Mouse (Mus musculus): ENCODE results near the gene Stat4. TPM values are rescaled to one million over a fixed set of nuclear protein-coding genes. Genes with fewer than 3 reads are reported as not detected.

Gene Stat4
- polyA plus RNA-seq, 1 experiment from 2014 or later, result 12.0 TPM

DNA sequence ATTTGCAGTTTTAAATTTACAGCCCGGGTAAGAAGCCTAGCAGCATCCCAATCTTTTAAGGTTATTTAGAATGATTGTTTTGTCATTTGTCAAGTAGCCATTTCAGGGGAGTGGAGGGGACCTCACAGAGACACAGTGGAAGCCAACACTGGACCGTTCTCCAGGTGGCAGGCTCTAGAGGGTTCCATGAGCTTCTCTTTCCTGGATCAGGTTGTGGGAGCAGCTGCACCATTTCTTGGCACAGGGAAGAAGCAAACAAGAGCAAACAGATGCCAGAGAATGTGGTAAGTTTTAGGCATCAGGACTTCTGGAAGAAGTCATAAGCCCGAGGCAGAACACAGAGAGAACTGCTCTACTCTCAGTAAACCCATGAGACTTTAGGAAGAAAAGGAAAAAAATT lies 129.5 kb downstream of the Stat4 start:
- no peak for ATAC-seq (replicated peaks; ENCODE audit: low FRiP score)
- Histone ChIP-seq H3K4me1 (replicated peaks; ENCODE audit: control insufficient read depth, insufficient read depth, low read length) (0 out of 2 replicates have a peak, but pooled peaks cover 3% of the 10 kb centered on the region), H3K4me3 (ENCODE audit: low read depth, low read length) (no peak overlapping the region), H3K9ac (ENCODE audit: low read length) (no peak overlapping the region), H3K36me3 (ENCODE audit: control insufficient read depth, insufficient read depth, low read length) (no peaks in the 10 kb centered on the region), H3K4me2 (ENCODE audit: low read depth, low read length, severe bottlenecking) (no peak overlapping the region), H3K9me3 (ENCODE audit: control insufficient read depth, low read length) (no peaks in the 10 kb centered on the region), H3K27me3 (ENCODE audit: control insufficient read depth, insufficient read depth, low read length) (no peaks in the 10 kb centered on the region; the same call in 1 of the 2 replicates), H3K27ac (ENCODE audit: low read depth, low read length) (no peak overlapping the region)
- WGBS, result 73% methylated on average over 3 of the region's 3 CpGs
- DNase-seq (ENCODE audit: low spot score), result no peak

GRCm38 (mm10) chr1:52117777-52118176 lies 130.8 kb downstream of the Stat4 start:
- Histone ChIP-seq H3K4me1 (replicated peaks; ENCODE audit: control insufficient read depth, insufficient read depth, low read length) (0 out of 2 replicates have a peak, but pooled peaks cover 3% of the 10 kb centered on the region), H3K27me3 (ENCODE audit: control insufficient read depth, insufficient read depth, low read length) (no peaks in the 10 kb centered on the region; the same call in 1 of the 2 replicates), H3K9ac (ENCODE audit: low read length) (no peak overlapping the region), H3K27ac (ENCODE audit: low read depth, low read length) (no peak overlapping the region), H3K4me2 (ENCODE audit: low read depth, low read length, severe bottlenecking) (no peak overlapping the region), H3K9me3 (ENCODE audit: control insufficient read depth, low read length) (no peaks in the 10 kb centered on the region), H3K36me3 (ENCODE audit: control insufficient read depth, insufficient read depth, low read length) (no peaks in the 10 kb centered on the region), H3K4me3 (ENCODE audit: low read depth, low read length) (no peak overlapping the region)
- no peak for ATAC-seq (replicated peaks; ENCODE audit: low FRiP score)
- DNase-seq (ENCODE audit: low spot score), result no peak
- WGBS, result 76% methylated on average over 1 of the region's 1 CpGs

- Histone ChIP-seq H3K27ac (ENCODE audit: low read depth, low read length) (no peak within 1 kb of the TSS), H3K9me3 (ENCODE audit: control insufficient read depth, low read length) (no peaks in the 10 kb centered on the region), H3K27me3 (ENCODE audit: control insufficient read depth, insufficient read depth, low read length) (no peaks in the 10 kb centered on the region; the same call in 1 of the 2 replicates), H3K36me3 (ENCODE audit: control insufficient read depth, insufficient read depth, low read length) (no peaks in the 10 kb centered on the region), H3K4me2 (ENCODE audit: low read depth, low read length, severe bottlenecking) (peak within 1 kb of the TSS; percentile 97), H3K4me3 (ENCODE audit: low read depth, low read length) (peak within 1 kb of the TSS; percentile 74), H3K4me1 (replicated peaks; ENCODE audit: control insufficient read depth, insufficient read depth, low read length) (no peaks in the 10 kb centered on the region), H3K9ac (ENCODE audit: low read length) (peak within 1 kb of the TSS; percentile 67)
- ATAC-seq (replicated peaks; ENCODE audit: low FRiP score) (peak; percentile 96), DNase-seq (ENCODE audit: low spot score) (peak; percentile 98)
- WGBS, result 3% methylated on average over 37 of the region's 37 CpGs
Observed at GRCm38 (mm10) chr1:52118860-52119591, 132.1 kb downstream of the Stat4 start, which contains the start of gene Stat1. TSS of gene Stat1 (plus strand) at chr1:52119440.

DNA sequence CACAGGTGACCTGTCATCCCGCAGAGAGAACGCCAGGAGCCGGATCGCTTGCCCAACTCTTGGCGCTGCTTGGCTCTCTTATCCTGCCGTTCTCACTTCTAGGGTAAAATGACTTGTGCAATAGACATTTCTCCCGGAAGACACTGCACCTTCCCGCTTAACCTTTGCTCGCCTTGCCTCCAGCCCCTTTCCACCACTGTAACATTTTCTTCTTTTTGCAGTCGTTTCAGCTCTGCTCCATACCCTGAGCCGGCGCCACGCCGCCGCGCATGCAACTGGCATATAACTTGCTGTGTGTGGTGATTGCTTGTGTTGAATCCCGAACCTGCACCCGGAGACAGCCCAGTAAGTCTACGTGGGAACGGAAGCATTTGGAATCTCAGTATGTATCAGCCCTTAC lies 132.7 kb downstream of the Stat4 start:
- Histone ChIP-seq H3K4me3 (ENCODE audit: low read depth, low read length) (peak overlapping the region; percentile 74), H3K27me3 (ENCODE audit: control insufficient read depth, insufficient read depth, low read length) (no peaks in the 10 kb centered on the region; the same call in 1 of the 2 replicates), H3K9ac (ENCODE audit: low read length) (peak overlapping the region; percentile 67), H3K27ac (ENCODE audit: low read depth, low read length) (no peak overlapping the region), H3K9me3 (ENCODE audit: control insufficient read depth, low read length) (no peaks in the 10 kb centered on the region), H3K4me1 (replicated peaks; ENCODE audit: control insufficient read depth, insufficient read depth, low read length) (no peaks in the 10 kb centered on the region), H3K4me2 (ENCODE audit: low read depth, low read length, severe bottlenecking) (peak overlapping the region; percentile 97), H3K36me3 (ENCODE audit: control insufficient read depth, insufficient read depth, low read length) (no peaks in the 10 kb centered on the region)
- ATAC-seq (replicated peaks; ENCODE audit: low FRiP score) (no peak; the same call in none of the 2 replicates), DNase-seq (ENCODE audit: low spot score) (no peak)
- 1% methylated on average over 20 of the region's 20 CpGs for WGBS

- peak overlapping the region; percentile 67; the same call in 1 of the 2 replicates for H3K9ac ChIP-seq (ENCODE audit: low read length)
- WGBS, result 39% methylated on average over 10 of the region's 10 CpGs
- no peaks in the 10 kb centered on the region; the same call in 1 of the 2 replicates for H3K27me3 ChIP-seq (ENCODE audit: control insufficient read depth, insufficient read depth, low read length)
- H3K4me1 ChIP-seq (replicated peaks; ENCODE audit: control insufficient read depth, insufficient read depth, low read length), result no peaks in the 10 kb centered on the region
- no peak overlapping the region for H3K27ac ChIP-seq (ENCODE audit: low read depth, low read length)
- no peaks in the 10 kb centered on the region for H3K36me3 ChIP-seq (ENCODE audit: control insufficient read depth, insufficient read depth, low read length)
- no peak for ATAC-seq (replicated peaks; ENCODE audit: low FRiP score)
- no peaks in the 10 kb centered on the region for H3K9me3 ChIP-seq (ENCODE audit: control insufficient read depth, low read length)
- H3K4me2 ChIP-seq (ENCODE audit: low read depth, low read length, severe bottlenecking), result peak overlapping the region; percentile 97
- DNase-seq (ENCODE audit: low spot score), result no peak
- peak overlapping the region; percentile 74 for H3K4me3 ChIP-seq (ENCODE audit: low read depth, low read length)
Observed at GRCm38 (mm10) chr1:52120191-52120590, 133.2 kb downstream of the Stat4 start.

DNA sequence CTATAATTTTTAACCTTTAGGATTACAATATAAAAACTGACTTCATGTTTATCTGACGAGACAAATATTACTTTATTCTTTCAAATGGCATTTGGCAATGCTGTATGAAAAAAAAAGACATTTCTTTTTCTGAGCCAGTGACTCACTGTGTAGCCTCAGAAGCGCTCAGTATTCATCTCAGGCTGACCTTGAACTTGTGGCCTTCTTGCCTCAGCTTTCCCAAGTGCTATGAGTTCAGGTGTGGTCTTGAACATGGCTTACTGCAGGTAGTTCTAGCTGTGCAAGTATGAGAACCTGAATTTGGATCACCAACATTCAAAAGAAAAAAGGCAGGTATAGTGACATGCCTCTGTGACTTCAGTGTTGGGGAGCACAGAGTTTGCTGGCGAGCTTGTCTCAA lies 134.1 kb downstream of the Stat4 start:
- Histone ChIP-seq H3K9ac (ENCODE audit: low read length) (no peak overlapping the region), H3K4me1 (replicated peaks; ENCODE audit: control insufficient read depth, insufficient read depth, low read length) (no peaks in the 10 kb centered on the region), H3K4me2 (ENCODE audit: low read depth, low read length, severe bottlenecking) (no peak overlapping the region), H3K36me3 (ENCODE audit: control insufficient read depth, insufficient read depth, low read length) (no peaks in the 10 kb centered on the region), H3K27ac (ENCODE audit: low read depth, low read length) (no peak overlapping the region), H3K27me3 (ENCODE audit: control insufficient read depth, insufficient read depth, low read length) (no peaks in the 10 kb centered on the region; the same call in 1 of the 2 replicates), H3K9me3 (ENCODE audit: control insufficient read depth, low read length) (no peaks in the 10 kb centered on the region), H3K4me3 (ENCODE audit: low read depth, low read length) (no peak overlapping the region)
- WGBS, result 88% methylated on average over 3 of the region's 3 CpGs
- ATAC-seq (replicated peaks; ENCODE audit: low FRiP score) (no peak), DNase-seq (ENCODE audit: low spot score) (no peak)

- DNase-seq (ENCODE audit: low spot score), result no peak
- Histone ChIP-seq H3K27ac (ENCODE audit: low read depth, low read length) (no peak overlapping the region), H3K9me3 (ENCODE audit: control insufficient read depth, low read length) (no peaks in the 10 kb centered on the region), H3K36me3 (ENCODE audit: control insufficient read depth, insufficient read depth, low read length) (no peaks in the 10 kb centered on the region), H3K4me2 (ENCODE audit: low read depth, low read length, severe bottlenecking) (no peak overlapping the region), H3K9ac (ENCODE audit: low read length) (no peak overlapping the region), H3K4me3 (ENCODE audit: low read depth, low read length) (no peak overlapping the region), H3K27me3 (ENCODE audit: control insufficient read depth, insufficient read depth, low read length) (no peaks in the 10 kb centered on the region; the same call in 1 of the 2 replicates), H3K4me1 (replicated peaks; ENCODE audit: control insufficient read depth, insufficient read depth, low read length) (no peaks in the 10 kb centered on the region)
- 74% methylated on average over 3 of the region's 3 CpGs for WGBS
- ATAC-seq (replicated peaks; ENCODE audit: low FRiP score), result no peak
Observed at GRCm38 (mm10) chr1:52124818-52125217, 137.9 kb downstream of the Stat4 start.

DNA sequence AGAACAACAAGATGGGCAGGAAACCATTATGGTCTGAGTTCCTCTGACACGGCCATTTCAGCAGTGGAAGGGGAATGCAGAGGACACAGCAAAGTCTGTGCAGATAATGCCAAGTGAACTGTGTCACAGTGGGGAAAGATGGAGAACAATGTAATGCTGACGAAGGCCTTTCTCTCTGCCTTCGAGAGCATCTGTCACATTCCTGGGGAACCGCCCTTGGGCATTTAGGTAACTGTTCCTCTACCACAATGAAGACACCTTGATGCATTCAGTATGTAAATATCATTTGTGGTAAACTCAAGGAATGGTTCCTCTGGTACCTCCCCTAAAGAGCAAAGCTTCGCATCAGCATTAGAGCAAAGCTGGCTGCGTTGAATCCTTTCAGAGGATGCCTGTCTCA lies 140.4 kb downstream of the Stat4 start:
- 87% methylated on average over 6 of the region's 6 CpGs for WGBS
- H3K27ac ChIP-seq (ENCODE audit: low read depth, low read length), result no peak overlapping the region
- ATAC-seq (replicated peaks; ENCODE audit: low FRiP score) (no peak), DNase-seq (ENCODE audit: low spot score) (no peak)
- no peaks in the 10 kb centered on the region for H3K36me3 ChIP-seq (ENCODE audit: control insufficient read depth, insufficient read depth, low read length)
- H3K4me2 ChIP-seq (ENCODE audit: low read depth, low read length, severe bottlenecking), result no peak overlapping the region
- H3K4me3 ChIP-seq (ENCODE audit: low read depth, low read length), result no peak overlapping the region
- H3K4me1 ChIP-seq (replicated peaks; ENCODE audit: control insufficient read depth, insufficient read depth, low read length), result no peaks in the 10 kb centered on the region
- H3K27me3 ChIP-seq (ENCODE audit: control insufficient read depth, insufficient read depth, low read length), result no peaks in the 10 kb centered on the region
- H3K9me3 ChIP-seq (ENCODE audit: control insufficient read depth, low read length), result no peaks in the 10 kb centered on the region
- H3K9ac ChIP-seq (ENCODE audit: low read length), result no peak overlapping the region

DNA sequence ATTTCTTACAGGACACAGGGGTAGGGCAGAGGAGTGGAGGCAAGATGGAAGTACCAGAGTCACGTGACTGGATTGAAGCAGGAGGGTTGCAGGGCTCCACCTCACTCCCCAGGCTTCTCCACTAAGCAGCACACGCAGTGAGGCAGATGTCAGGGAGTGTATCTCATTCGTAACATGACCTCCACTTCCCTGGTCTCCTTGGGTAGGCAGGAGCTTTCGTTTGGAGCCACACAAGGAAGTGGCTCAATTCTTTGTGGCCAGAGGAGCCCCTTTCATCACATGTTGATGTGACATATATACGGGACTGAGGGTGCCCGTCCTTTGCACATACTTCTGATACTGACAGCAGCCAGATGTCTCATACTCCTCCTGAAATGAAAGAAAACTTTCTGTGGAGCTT lies 142.8 kb downstream of the Stat4 start:
- Histone ChIP-seq H3K4me1 (replicated peaks; ENCODE audit: control insufficient read depth, insufficient read depth, low read length) (no peaks in the 10 kb centered on the region), H3K4me3 (ENCODE audit: low read depth, low read length) (no peak overlapping the region), H3K9me3 (ENCODE audit: control insufficient read depth, low read length) (no peaks in the 10 kb centered on the region), H3K36me3 (ENCODE audit: control insufficient read depth, insufficient read depth, low read length) (no peaks in the 10 kb centered on the region), H3K4me2 (ENCODE audit: low read depth, low read length, severe bottlenecking) (no peak overlapping the region), H3K27me3 (ENCODE audit: control insufficient read depth, insufficient read depth, low read length) (no peaks in the 10 kb centered on the region), H3K9ac (ENCODE audit: low read length) (no peak overlapping the region), H3K27ac (ENCODE audit: low read depth, low read length) (no peak overlapping the region)
- 70% methylated on average over 6 of the region's 6 CpGs for WGBS
- no peak for ATAC-seq (replicated peaks; ENCODE audit: low FRiP score)
- DNase-seq (ENCODE audit: low spot score), result no peak
